ENCODE assay signal across 14 mouse cellular contexts in the genomic region with DNA sequence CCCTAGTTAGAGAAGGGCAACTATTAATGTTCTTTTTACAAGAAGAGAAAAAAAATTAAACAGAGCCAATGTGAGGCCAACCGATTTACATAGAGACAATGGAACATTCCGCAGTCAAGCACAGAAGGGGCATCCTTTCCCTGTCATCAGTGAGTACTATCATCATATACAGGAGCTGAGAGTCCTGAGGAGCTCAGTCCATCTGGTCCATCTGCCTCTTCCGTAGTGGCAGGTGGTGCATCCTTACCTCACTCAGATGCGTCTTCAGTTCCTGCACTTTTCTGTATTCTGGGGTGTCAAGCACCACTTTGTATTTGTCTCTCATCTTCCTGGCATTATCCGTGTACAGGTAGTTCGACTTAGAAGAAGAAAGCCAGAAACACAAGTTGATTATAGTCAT.
A peak's percentile ranks its signal among the peaks of the same experiment; 100 is the strongest.
DNase-seq lines count a peak whose midpoint lies in the region; ATAC-seq lines count a peak whose summit lies in the region.
"Had no signal": no experiment of that assay in that cellular context is flagged by ENCODE, and none has a peak within 500 bp of the region (broad histone marks: within the 10 kb centered on the region; RNA-seq: fewer than 3 reads in every experiment).

No protein-coding gene starts in this region.

- DNase-seq in cerebellum, postnatal 4 days (ENCODE audit: low spot score in 2 of 2): no peak
- DNase-seq in cerebellum, adult 9-10 months: peak; percentile 93
- DNase-seq in cerebellum, postnatal 25 days: peak; percentile 82
- no peak for DNase-seq in gastrocnemius, adult 8-10 months (ENCODE audit: low spot score in 2 of 2)
- DNase-seq in left cerebral cortex, postnatal 10 days (ENCODE audit: extremely low spot score in 1 of 2, low spot score in 2 of 2): no peak
- DNase-seq: adrenal gland, postnatal 14 days; B cell, adult 2 months; embryo, embryonic 11 days; gastrocnemius, postnatal 14 days; kidney, adult 18-20 months had no signal

- peak; percentile 92 for ATAC-seq in cerebellum, adult (ENCODE audit: insufficient number of reproducible peaks, low FRiP score, low TSS enrichment)
- ATAC-seq in activated CD4-positive, CD25-positive, alpha-beta regulatory T cell, adult 4 months: no peak
- ATAC-seq: forebrain, embryonic 15.5 days; intestine, embryonic 15.5 days had no signal

- intact Hi-C loops in left cerebral cortex, postnatal 10 days (cut with DNase I): no loop called here

Comparison
In these comparisons a context has a peak if more than half of its experiments do, and no peak if none do; other contexts are left out.
1. DNase-seq: peak in cerebellum, adult 9-10 months (single experiment) and cerebellum, postnatal 25 days (2 of 2); none in cerebellum, postnatal 4 days (0 of 2), gastrocnemius, adult 8-10 months (0 of 2) and left cerebral cortex, postnatal 10 days (0 of 2).